Mouse (Mus musculus) embryonic fibroblast, embryonic 13.5 days (primary cell): ENCODE results near the gene Med28.

Experiments used
- CTCF ChIP-seq: IDR thresholded peaks from 2 replicates; pipeline ENCODE4 v1.5.1; 2011; ENCODE audit warnings: mild to moderate bottlenecking, control low read depth, low read length, moderate library complexity, borderline replicate concordance; ENCODE audit not compliant: insufficient read depth
- POLR2A ChIP-seq: IDR thresholded peaks from 2 replicates; pipeline ENCODE4 v1.6.1; 2011; ENCODE audit warnings: low read depth, mild to moderate bottlenecking, control low read depth, low read length, moderate library complexity

DNA sequence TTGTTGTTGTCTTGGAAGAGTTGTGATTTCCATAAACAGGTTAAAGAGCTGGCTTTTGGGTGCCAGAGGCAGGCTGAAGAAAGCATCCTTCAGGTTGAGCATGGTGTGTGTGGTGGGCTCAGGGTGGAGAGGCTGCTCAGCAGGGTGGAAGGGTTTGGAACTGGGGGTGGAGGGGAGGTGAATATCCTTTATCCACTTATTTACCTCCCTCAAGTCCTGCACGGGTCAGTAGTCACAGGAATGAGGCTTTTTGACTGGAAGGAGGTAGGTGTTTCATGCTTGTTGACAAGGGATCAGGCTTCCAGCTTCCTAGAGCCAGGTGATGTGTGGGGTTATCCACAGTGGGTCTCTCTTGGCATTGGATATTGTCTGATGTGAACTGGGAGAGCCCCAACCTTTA is 5.4 kb upstream of the Med28 start:
- TF ChIP-seq CTCF (no peak), POLR2A (no peak)
